Mouse (Mus musculus): ENCODE results near the gene Nr2f2.

- no peak for TF ChIP-seq CTCF (IDR thresholded peaks at IDR 0.05; ENCODE audit: control insufficient read depth, insufficient read depth, low read length)
- no peak for TF ChIP-seq POLR2A (IDR thresholded peaks at IDR 0.05; ENCODE audit: borderline replicate concordance, control insufficient read depth, low read depth, low read length)
These were observed 1.2 kb upstream of the Nr2f2 start for GRCm38 (mm10) chr7:70367591-70368267.
